Mouse (Mus musculus): ENCODE measurements at regions not wholly inside any gene's neighbourhood (a gene's known extent, or its start where the extent isn't known, plus 50 kb on each side); places are given as distances from the start of the nearest gene placed in this dataset.
"Not testable (repeated sequence)": the region's sequence is repeated elsewhere in the genome, so short reads cannot be mapped to it uniquely, and the experiment has no call there.

DNA sequence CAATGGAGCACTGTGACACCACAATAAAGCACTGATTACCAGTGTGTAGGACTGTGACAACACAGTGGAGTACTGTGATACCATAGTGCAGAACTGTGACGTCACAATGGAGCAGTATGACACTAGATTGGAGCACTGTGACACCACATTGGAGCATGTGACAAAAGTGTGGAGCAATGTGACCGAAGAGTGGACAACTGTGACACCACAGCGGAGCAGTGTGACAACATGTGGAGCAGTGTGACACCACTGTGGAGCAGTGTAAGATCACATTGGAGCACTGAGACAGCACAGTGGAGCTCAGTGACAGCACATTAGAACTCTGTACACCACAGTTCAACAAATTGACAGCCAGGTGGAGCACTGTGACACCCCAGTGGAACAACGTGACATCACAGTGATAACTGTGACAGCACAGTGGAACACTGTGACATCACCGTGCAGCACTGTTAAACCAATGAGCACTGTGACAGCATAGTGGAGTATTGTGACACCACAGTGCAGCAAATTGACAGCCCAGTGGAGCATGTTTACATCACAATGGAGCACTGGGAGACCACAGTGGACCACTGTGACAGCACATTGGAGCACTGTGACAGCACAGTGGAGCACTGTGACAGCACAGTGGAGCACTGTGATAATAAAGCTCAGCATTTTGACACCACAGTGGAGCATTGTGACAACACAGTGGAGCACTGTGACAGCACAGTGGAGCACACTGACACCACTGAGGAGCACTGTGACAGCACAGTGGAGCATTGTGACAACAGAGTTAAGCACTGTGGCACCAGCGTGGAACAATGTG lies 85.8 kb upstream of the Vmn1r2 start:
- no peak for DNase-seq
- 59% methylated on average over 6 of the region's 6 CpGs for WGBS
- no peak overlapping the region for H3K4me3 ChIP-seq (ENCODE audit: insufficient read depth, low read depth, low read length)
- H3K27me3 ChIP-seq (replicated peaks; ENCODE audit: control insufficient read depth, insufficient read depth, low read length), result no peaks in the 10 kb centered on the region
- H3K27ac ChIP-seq (ENCODE audit: insufficient read depth, low read depth, low read length), result no peak overlapping the region
- no peaks in the 10 kb centered on the region for H3K36me3 ChIP-seq (ENCODE audit: control insufficient read depth, insufficient read depth, low read length)
- TF ChIP-seq CTCF (conservative IDR thresholded peaks at IDR 0.05; ENCODE audit: insufficient read depth, insufficient read length, low read depth, low read length) (no peak), POLR2A (IDR thresholded peaks at IDR 0.05; ENCODE audit: low read depth, low read length) (no peak)
- H3K4me1 ChIP-seq (ENCODE audit: control insufficient read depth, insufficient read depth, low read length), result no peaks in the 10 kb centered on the region

DNA sequence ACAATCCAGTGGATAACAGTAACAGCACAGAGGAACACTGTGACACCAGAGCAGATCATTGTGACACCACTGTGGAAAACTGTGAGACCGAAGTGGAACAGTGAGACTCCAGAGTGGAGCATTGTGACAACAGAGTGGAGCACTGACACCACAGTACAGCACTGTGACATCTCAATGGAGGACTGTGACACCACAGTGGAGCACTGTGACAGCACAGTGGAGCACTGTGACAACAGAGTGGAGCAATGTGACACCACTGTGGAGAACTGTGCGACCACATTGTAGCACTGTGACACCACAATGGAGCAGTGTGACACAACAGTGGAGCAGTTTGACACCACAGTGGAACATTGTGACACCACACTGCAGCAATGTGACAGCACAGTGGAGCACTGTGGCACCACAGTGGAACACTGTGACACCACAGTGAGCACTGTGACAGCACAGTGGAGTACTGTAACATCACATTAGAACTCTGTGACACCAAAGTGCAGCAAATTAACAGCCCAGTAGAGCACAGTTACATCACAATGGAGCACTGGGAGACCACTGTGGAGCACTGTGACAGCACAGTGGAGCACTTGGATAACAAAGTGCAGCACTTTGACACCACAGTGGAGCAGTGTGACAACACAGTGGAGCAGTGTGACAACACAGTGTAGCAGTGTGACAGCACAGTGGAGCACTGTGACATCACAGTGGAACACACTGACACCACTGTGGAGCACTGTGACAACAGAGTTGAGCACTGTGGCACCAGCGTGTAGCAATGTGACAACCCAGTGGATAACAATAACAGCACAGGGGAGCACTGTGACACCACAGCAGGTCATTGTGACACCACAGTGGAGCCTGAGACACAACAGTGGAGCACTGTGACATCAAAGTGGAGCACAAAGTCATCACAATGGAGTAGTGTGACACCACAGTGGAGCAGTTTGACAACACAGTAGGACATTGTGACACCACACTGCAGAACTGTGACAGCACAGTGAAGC lies 84.9 kb upstream of the Vmn1r2 start:
- Histone ChIP-seq H3K27ac (ENCODE audit: insufficient read depth, low read depth, low read length) (no peak overlapping the region), H3K27me3 (replicated peaks; ENCODE audit: control insufficient read depth, insufficient read depth, low read length) (no peaks in the 10 kb centered on the region), H3K36me3 (ENCODE audit: control insufficient read depth, insufficient read depth, low read length) (no peaks in the 10 kb centered on the region), H3K4me1 (ENCODE audit: control insufficient read depth, insufficient read depth, low read length) (no peaks in the 10 kb centered on the region), H3K4me3 (ENCODE audit: insufficient read depth, low read depth, low read length) (no peak overlapping the region)
- 74% methylated on average over 3 of the region's 3 CpGs for WGBS
- DNase-seq, result no peak
- no peak for TF ChIP-seq POLR2A (IDR thresholded peaks at IDR 0.05; ENCODE audit: low read depth, low read length)
- TF ChIP-seq CTCF (conservative IDR thresholded peaks at IDR 0.05; ENCODE audit: insufficient read depth, insufficient read length, low read depth, low read length), result no peak

DNA sequence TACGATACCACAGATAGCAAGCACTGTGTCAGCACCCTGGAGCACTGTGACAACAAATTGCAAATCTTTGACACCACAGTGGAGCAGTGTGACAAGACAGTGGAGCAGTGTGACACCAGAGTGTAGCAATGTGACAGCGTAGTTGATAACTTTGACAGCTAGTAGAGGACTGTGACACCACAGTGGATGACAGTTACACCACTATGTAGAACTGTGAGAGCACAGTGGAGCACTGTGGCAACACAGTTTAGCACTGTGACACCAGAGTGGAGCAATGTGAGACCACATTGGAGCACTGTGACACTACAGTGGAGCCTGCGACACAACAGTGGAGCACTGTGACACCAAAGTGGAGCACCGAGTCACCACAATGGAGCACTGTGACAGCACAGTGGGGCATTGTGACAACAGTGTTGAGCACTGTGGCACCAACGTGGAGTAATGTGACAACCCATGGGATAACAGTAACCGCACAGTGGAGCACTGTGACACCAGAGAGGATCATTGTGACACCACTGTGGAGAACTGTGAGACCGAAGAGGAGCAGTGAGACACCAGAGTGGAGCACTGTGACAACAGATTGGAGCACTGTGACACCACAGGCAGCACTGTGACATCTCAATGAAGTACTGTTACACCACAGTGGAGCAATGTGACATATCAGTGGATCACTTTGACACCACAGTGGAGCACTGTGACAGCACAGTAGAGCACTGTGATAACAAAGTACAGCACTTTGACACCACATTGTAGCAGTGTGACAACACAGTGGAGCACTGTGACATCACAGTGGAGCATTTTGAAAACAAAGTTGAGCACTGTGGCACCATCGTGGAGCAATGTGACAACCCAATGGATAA lies 83.7 kb upstream of the Vmn1r2 start:
- Histone ChIP-seq H3K27ac (ENCODE audit: insufficient read depth, low read depth, low read length) (no peak overlapping the region), H3K36me3 (ENCODE audit: control insufficient read depth, insufficient read depth, low read length) (no peaks in the 10 kb centered on the region), H3K4me1 (ENCODE audit: control insufficient read depth, insufficient read depth, low read length) (no peaks in the 10 kb centered on the region), H3K27me3 (replicated peaks; ENCODE audit: control insufficient read depth, insufficient read depth, low read length) (no peaks in the 10 kb centered on the region), H3K4me3 (ENCODE audit: insufficient read depth, low read depth, low read length) (no peak overlapping the region)
- WGBS, result 55% methylated on average over 8 of the region's 8 CpGs
- no peak for DNase-seq
- no peak for TF ChIP-seq CTCF (conservative IDR thresholded peaks at IDR 0.05; ENCODE audit: insufficient read depth, insufficient read length, low read depth, low read length)
- no peak for TF ChIP-seq POLR2A (IDR thresholded peaks at IDR 0.05; ENCODE audit: low read depth, low read length)

DNA sequence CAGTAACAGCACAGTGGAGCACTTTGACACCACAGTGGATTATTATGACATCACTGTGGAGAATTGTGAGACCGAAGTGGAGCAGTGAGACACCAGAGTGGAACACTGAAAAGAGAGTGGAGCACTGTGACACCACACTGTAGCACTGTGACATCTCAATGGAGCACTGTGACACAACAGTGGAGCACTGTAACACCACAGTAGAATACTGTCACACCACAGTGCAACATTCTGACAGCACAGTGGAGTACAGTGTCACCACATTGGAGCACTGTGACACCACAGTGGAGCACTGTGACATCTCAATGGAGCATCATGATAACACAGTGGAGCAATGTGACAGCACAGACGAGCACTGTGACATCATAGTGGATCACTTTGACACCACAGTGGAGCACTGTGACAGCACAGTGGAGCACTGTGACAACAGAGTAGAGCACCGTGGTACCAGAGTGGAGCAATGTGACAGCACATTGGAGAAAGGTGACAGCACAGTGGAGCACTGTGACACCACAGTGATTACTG lies 83.0 kb upstream of the Vmn1r2 start:
- 63% methylated on average over 3 of the region's 3 CpGs for WGBS
- H3K4me3 ChIP-seq (ENCODE audit: insufficient read depth, low read depth, low read length), result no peak overlapping the region
- H3K27me3 ChIP-seq (replicated peaks; ENCODE audit: control insufficient read depth, insufficient read depth, low read length), result no peaks in the 10 kb centered on the region
- H3K27ac ChIP-seq (ENCODE audit: insufficient read depth, low read depth, low read length), result no peak overlapping the region
- H3K4me1 ChIP-seq (ENCODE audit: control insufficient read depth, insufficient read depth, low read length), result no peaks in the 10 kb centered on the region
- TF ChIP-seq POLR2A (IDR thresholded peaks at IDR 0.05; ENCODE audit: low read depth, low read length) (no peak), CTCF (conservative IDR thresholded peaks at IDR 0.05; ENCODE audit: insufficient read depth, insufficient read length, low read depth, low read length) (no peak)
- DNase-seq, result no peak
- H3K36me3 ChIP-seq (ENCODE audit: control insufficient read depth, insufficient read depth, low read length), result no peaks in the 10 kb centered on the region

DNA sequence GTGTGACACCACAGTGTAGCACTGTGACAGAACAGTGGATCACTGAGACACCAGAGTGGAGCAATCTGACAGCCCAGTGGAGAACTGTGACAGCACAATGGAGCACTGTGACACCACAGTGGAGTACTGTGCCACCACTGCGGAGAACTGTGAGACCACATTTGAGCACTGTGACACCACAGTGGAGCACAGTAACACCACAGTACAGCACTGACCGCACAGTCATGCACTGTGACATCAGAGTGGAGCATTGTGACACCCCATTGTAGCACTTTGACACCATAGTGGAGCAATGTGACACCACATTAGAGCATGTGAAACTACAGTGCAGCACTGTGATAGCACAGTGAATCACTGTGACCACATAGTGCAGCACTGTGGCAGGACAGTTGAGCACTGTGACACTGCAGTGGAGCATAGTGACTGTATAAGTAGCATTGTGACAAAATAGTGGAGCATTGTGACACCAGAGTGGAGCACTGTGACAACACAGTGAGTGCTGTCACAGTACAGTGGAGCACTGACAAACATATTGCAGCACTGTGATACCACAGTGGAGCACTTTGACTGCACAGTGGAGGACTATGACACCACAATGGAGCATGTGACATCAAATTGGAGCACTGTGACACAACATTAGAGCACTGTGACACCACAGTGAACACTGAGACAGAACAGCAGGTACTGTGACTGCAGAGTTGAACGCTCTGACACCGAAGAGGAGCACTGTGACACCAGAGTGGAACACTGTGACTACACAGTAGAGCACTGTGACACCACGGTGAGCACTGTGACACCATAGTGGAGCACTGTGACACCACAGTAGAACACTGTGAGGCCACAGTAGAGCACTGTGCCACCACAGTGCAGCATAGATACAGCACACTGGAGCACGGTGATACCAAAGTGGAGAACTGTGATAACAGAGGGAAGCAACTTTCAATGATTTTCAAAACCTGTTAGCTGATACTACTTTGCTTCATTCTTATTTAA lies 81.4 kb upstream of the Vmn1r2 start:
- H3K27me3 ChIP-seq (replicated peaks; ENCODE audit: control insufficient read depth, insufficient read depth, low read length), result no peaks in the 10 kb centered on the region
- no peak overlapping the region for H3K4me3 ChIP-seq (ENCODE audit: insufficient read depth, low read depth, low read length)
- H3K27ac ChIP-seq (ENCODE audit: insufficient read depth, low read depth, low read length), result no peak overlapping the region
- H3K4me1 ChIP-seq (ENCODE audit: control insufficient read depth, insufficient read depth, low read length), result no peaks in the 10 kb centered on the region
- 56% methylated on average over 6 of the region's 6 CpGs for WGBS
- DNase-seq, result no peak
- TF ChIP-seq POLR2A (IDR thresholded peaks at IDR 0.05; ENCODE audit: low read depth, low read length), result no peak
- no peak for TF ChIP-seq CTCF (conservative IDR thresholded peaks at IDR 0.05; ENCODE audit: insufficient read depth, insufficient read length, low read depth, low read length)
- H3K36me3 ChIP-seq (ENCODE audit: control insufficient read depth, insufficient read depth, low read length), result no peaks in the 10 kb centered on the region

DNA sequence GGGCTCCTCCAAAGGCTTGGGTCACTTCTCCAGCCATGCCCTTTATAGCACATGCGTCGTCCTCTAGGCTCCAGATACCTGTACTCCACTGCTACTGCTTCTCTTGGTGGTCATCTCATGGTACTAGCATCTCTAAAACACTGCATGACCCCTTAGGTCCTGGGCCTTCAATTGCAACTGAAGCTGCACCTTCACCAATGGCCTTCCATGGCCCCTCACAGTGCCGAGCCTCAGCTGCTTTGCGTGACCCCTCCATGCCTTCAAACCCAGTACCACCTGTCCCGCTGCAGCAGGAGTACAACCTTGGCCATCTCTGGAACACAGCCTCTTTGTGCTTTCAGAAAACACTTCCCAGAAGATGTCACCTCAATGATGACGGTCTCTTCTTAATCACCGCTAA lies 79.5 kb upstream of the Vmn1r2 start:
- not testable (repeated sequence) for DNase-seq; H3K36me3 ChIP-seq (ENCODE audit: control insufficient read depth, insufficient read depth, low read length); H3K4me1 ChIP-seq (ENCODE audit: control insufficient read depth, insufficient read depth, low read length); H3K4me3 ChIP-seq (ENCODE audit: insufficient read depth, low read depth, low read length); H3K27me3 ChIP-seq (replicated peaks; ENCODE audit: control insufficient read depth, insufficient read depth, low read length); H3K27ac ChIP-seq (ENCODE audit: insufficient read depth, low read depth, low read length)
- WGBS, result 79% methylated on average over 7 of the region's 7 CpGs
